Mouse (Mus musculus): ENCODE results near the gene Qrich1.

GRCm38 (mm10) chr9:108573774-108574690 lies 57.4 kb downstream of the Qrich1 start:
- peak; percentile 74 for TF ChIP-seq CTCF (IDR thresholded peaks at IDR 0.05; ENCODE audit: low read depth)
- no peak for TF ChIP-seq EP300 (IDR thresholded peaks at IDR 0.05; ENCODE audit: low read depth)
